Mouse (Mus musculus): ENCODE measurements around the gene Mrpl45. TPM values are rescaled to one million over a fixed set of nuclear protein-coding genes. Genes with fewer than 3 reads are reported as not detected.

Gene Mrpl45
- polyA plus RNA-seq, 1 experiment from 2014 or later, result 43.4 TPM

GRCm38 (mm10) chr11:97336238-97336637, 20.7 kb downstream of the Mrpl45 start:
- H3K9me3 ChIP-seq (replicated peaks; ENCODE audit: control insufficient read depth, low read length), result no peaks in the 10 kb centered on the region

GRCm38 (mm10) chr11:97336751-97337345, 21.3 kb downstream of the Mrpl45 start:
- 67% methylated on average over 14 of the region's 14 CpGs for WGBS
- Histone ChIP-seq H3K9me3 (replicated peaks; ENCODE audit: control insufficient read depth, low read length) (no peaks in the 10 kb centered on the region), H3K36me3 (ENCODE audit: control insufficient read depth, insufficient read depth, low read length) (no peaks in the 10 kb centered on the region), H3K9ac (ENCODE audit: low read length) (no peak overlapping the region), H3K27ac (ENCODE audit: low read depth, low read length) (no peak overlapping the region), H3K4me2 (ENCODE audit: low read length) (no peak overlapping the region), H3K4me1 (ENCODE audit: control insufficient read depth, insufficient read depth, low read length) (peaks cover 8% of the 10 kb centered on the region; the same call in 1 of the 2 replicates), H3K27me3 (replicated peaks; ENCODE audit: control insufficient read depth, insufficient read depth, low read length) (no peaks in the 10 kb centered on the region), H3K4me3 (ENCODE audit: low read depth, low read length) (no peak overlapping the region)
- ATAC-seq (no peak), DNase-seq (ENCODE audit: low spot score) (no peak)

More at GRCm38 (mm10) chr11:97336238-97336637, 20.7 kb downstream of the Mrpl45 start:
- no peak overlapping the region for H3K9ac ChIP-seq (ENCODE audit: low read length)
- peaks cover 8% of the 10 kb centered on the region; the same call in 1 of the 2 replicates for H3K4me1 ChIP-seq (ENCODE audit: control insufficient read depth, insufficient read depth, low read length)
- H3K27ac ChIP-seq (ENCODE audit: low read depth, low read length), result no peak overlapping the region
- no peak for ATAC-seq
- H3K4me3 ChIP-seq (ENCODE audit: low read depth, low read length), result no peak overlapping the region
- H3K4me2 ChIP-seq (ENCODE audit: low read length), result no peak overlapping the region
- DNase-seq (ENCODE audit: low spot score), result no peak
- no peaks in the 10 kb centered on the region for H3K27me3 ChIP-seq (replicated peaks; ENCODE audit: control insufficient read depth, insufficient read depth, low read length)
- 0 out of 2 replicates have a peak, but pooled peaks cover 3% of the 10 kb centered on the region for H3K36me3 ChIP-seq (ENCODE audit: control insufficient read depth, insufficient read depth, low read length)
- 64% methylated on average over 6 of the region's 6 CpGs for WGBS

- H3K9me3 ChIP-seq (replicated peaks; ENCODE audit: control insufficient read depth, low read length), result no peaks in the 10 kb centered on the region
- peaks cover 8% of the 10 kb centered on the region; the same call in 1 of the 2 replicates for H3K4me1 ChIP-seq (ENCODE audit: control insufficient read depth, insufficient read depth, low read length)
- no peak overlapping the region for H3K4me3 ChIP-seq (ENCODE audit: low read depth, low read length)
- H3K27me3 ChIP-seq (replicated peaks; ENCODE audit: control insufficient read depth, insufficient read depth, low read length), result no peaks in the 10 kb centered on the region
- H3K27ac ChIP-seq (ENCODE audit: low read depth, low read length), result no peak overlapping the region
- 86% methylated on average over 12 of the region's 12 CpGs for WGBS
- DNase-seq (ENCODE audit: low spot score) (no peak), ATAC-seq (no peak)
- H3K4me2 ChIP-seq (ENCODE audit: low read length), result no peak overlapping the region
- no peak overlapping the region for H3K9ac ChIP-seq (ENCODE audit: low read length)
- no peaks in the 10 kb centered on the region for H3K36me3 ChIP-seq (ENCODE audit: control insufficient read depth, insufficient read depth, low read length)
Measured at GRCm38 (mm10) chr11:97337363-97337762, 21.8 kb downstream of the Mrpl45 start.

- 43% methylated on average over 20 of the region's 21 CpGs for WGBS
- Histone ChIP-seq H3K9me3 (replicated peaks; ENCODE audit: control insufficient read depth, low read length) (no peaks in the 10 kb centered on the region), H3K36me3 (ENCODE audit: control insufficient read depth, insufficient read depth, low read length) (no peaks in the 10 kb centered on the region), H3K9ac (ENCODE audit: low read length) (peak overlapping the region; percentile 48; the same call in 1 of the 2 replicates), H3K27ac (ENCODE audit: low read depth, low read length) (peak overlapping the region; percentile 55; the same call in 1 of the 2 replicates), H3K4me3 (ENCODE audit: low read depth, low read length) (no peak overlapping the region), H3K27me3 (replicated peaks; ENCODE audit: control insufficient read depth, insufficient read depth, low read length) (no peaks in the 10 kb centered on the region), H3K4me2 (ENCODE audit: low read length) (peak overlapping the region; percentile 39), H3K4me1 (ENCODE audit: control insufficient read depth, insufficient read depth, low read length) (peaks cover 8% of the 10 kb centered on the region; the same call in 1 of the 2 replicates)
- DNase-seq (ENCODE audit: low spot score) (peak; percentile 23), ATAC-seq (peak; percentile 57; the same call in 1 of the 2 replicates)
Measured at GRCm38 (mm10) chr11:97338302-97338976, 22.9 kb downstream of the Mrpl45 start.

- WGBS, result 24% methylated on average over 17 of the region's 17 CpGs
- Histone ChIP-seq H3K4me2 (ENCODE audit: low read length) (peak overlapping the region; percentile 39), H3K27ac (ENCODE audit: low read depth, low read length) (peak overlapping the region; percentile 55; the same call in 1 of the 2 replicates), H3K36me3 (ENCODE audit: control insufficient read depth, insufficient read depth, low read length) (no peaks in the 10 kb centered on the region), H3K27me3 (replicated peaks; ENCODE audit: control insufficient read depth, insufficient read depth, low read length) (no peaks in the 10 kb centered on the region), H3K9ac (ENCODE audit: low read length) (peak overlapping the region; percentile 48; the same call in 1 of the 2 replicates), H3K4me3 (ENCODE audit: low read depth, low read length) (no peak overlapping the region), H3K4me1 (ENCODE audit: control insufficient read depth, insufficient read depth, low read length) (peaks cover 10% of the 10 kb centered on the region; the same call in 1 of the 2 replicates), H3K9me3 (replicated peaks; ENCODE audit: control insufficient read depth, low read length) (no peaks in the 10 kb centered on the region)
- peak; percentile 57; the same call in 1 of the 2 replicates for ATAC-seq
- peak; percentile 85 for DNase-seq (ENCODE audit: low spot score)
Measured at GRCm38 (mm10) chr11:97338977-97339315, 23.4 kb downstream of the Mrpl45 start.

- Histone ChIP-seq H3K4me2 (ENCODE audit: low read length) (no peak overlapping the region), H3K9ac (ENCODE audit: low read length) (no peak overlapping the region), H3K4me1 (ENCODE audit: control insufficient read depth, insufficient read depth, low read length) (peaks cover 10% of the 10 kb centered on the region; the same call in 1 of the 2 replicates), H3K27me3 (replicated peaks; ENCODE audit: control insufficient read depth, insufficient read depth, low read length) (no peaks in the 10 kb centered on the region), H3K27ac (ENCODE audit: low read depth, low read length) (no peak overlapping the region), H3K9me3 (replicated peaks; ENCODE audit: control insufficient read depth, low read length) (no peaks in the 10 kb centered on the region), H3K4me3 (ENCODE audit: low read depth, low read length) (no peak overlapping the region), H3K36me3 (ENCODE audit: control insufficient read depth, insufficient read depth, low read length) (no peaks in the 10 kb centered on the region)
- DNase-seq (ENCODE audit: low spot score) (no peak), ATAC-seq (no peak)
- 42% methylated on average over 7 of the region's 8 CpGs for WGBS
Measured at GRCm38 (mm10) chr11:97343175-97343574, 27.7 kb downstream of the Mrpl45 start.

- no peak overlapping the region for H3K27ac ChIP-seq (ENCODE audit: low read depth, low read length)
- H3K27me3 ChIP-seq (replicated peaks; ENCODE audit: control insufficient read depth, insufficient read depth, low read length), result no peaks in the 10 kb centered on the region
- WGBS, result 28% methylated on average over 17 of the region's 17 CpGs
- no peak overlapping the region for H3K4me2 ChIP-seq (ENCODE audit: low read length)
- no peak overlapping the region for H3K9ac ChIP-seq (ENCODE audit: low read length)
- no peak for ATAC-seq
- H3K4me1 ChIP-seq (ENCODE audit: control insufficient read depth, insufficient read depth, low read length), result 0 out of 2 replicates have a peak, but pooled peaks cover 7% of the 10 kb centered on the region
- H3K36me3 ChIP-seq (ENCODE audit: control insufficient read depth, insufficient read depth, low read length), result no peaks in the 10 kb centered on the region
- no peaks in the 10 kb centered on the region for H3K9me3 ChIP-seq (replicated peaks; ENCODE audit: control insufficient read depth, low read length)
- DNase-seq (ENCODE audit: low spot score), result no peak
- H3K4me3 ChIP-seq (ENCODE audit: low read depth, low read length), result no peak overlapping the region
Measured at GRCm38 (mm10) chr11:97343619-97344018, 28.1 kb downstream of the Mrpl45 start.

- Histone ChIP-seq H3K27me3 (replicated peaks; ENCODE audit: control insufficient read depth, insufficient read depth, low read length) (no peaks in the 10 kb centered on the region), H3K9me3 (replicated peaks; ENCODE audit: control insufficient read depth, low read length) (no peaks in the 10 kb centered on the region), H3K27ac (ENCODE audit: low read depth, low read length) (no peak overlapping the region), H3K4me2 (ENCODE audit: low read length) (no peak overlapping the region), H3K36me3 (ENCODE audit: control insufficient read depth, insufficient read depth, low read length) (no peaks in the 10 kb centered on the region), H3K4me1 (ENCODE audit: control insufficient read depth, insufficient read depth, low read length) (peaks cover 12% of the 10 kb centered on the region), H3K4me3 (ENCODE audit: low read depth, low read length) (no peak overlapping the region), H3K9ac (ENCODE audit: low read length) (no peak overlapping the region)
- WGBS, result 87% methylated on average over 10 of the region's 10 CpGs
- ATAC-seq (no peak), DNase-seq (ENCODE audit: low spot score) (no peak)
Measured at GRCm38 (mm10) chr11:97345446-97345845, 29.9 kb downstream of the Mrpl45 start.

GRCm38 (mm10) chr11:97346383-97346782, 30.9 kb downstream of the Mrpl45 start:
- peaks cover 14% of the 10 kb centered on the region for H3K4me1 ChIP-seq (ENCODE audit: control insufficient read depth, insufficient read depth, low read length)
- H3K27ac ChIP-seq (ENCODE audit: low read depth, low read length), result no peak overlapping the region
- 82% methylated on average over 9 of the region's 9 CpGs for WGBS

More at GRCm38 (mm10) chr11:97346383-97346782, 30.9 kb downstream of the Mrpl45 start:
- Histone ChIP-seq H3K4me2 (ENCODE audit: low read length) (no peak overlapping the region), H3K4me3 (ENCODE audit: low read depth, low read length) (no peak overlapping the region), H3K27me3 (replicated peaks; ENCODE audit: control insufficient read depth, insufficient read depth, low read length) (no peaks in the 10 kb centered on the region), H3K9me3 (replicated peaks; ENCODE audit: control insufficient read depth, low read length) (no peaks in the 10 kb centered on the region), H3K9ac (ENCODE audit: low read length) (no peak overlapping the region), H3K36me3 (ENCODE audit: control insufficient read depth, insufficient read depth, low read length) (no peaks in the 10 kb centered on the region)
- ATAC-seq, result no peak
- no peak for DNase-seq (ENCODE audit: low spot score)
